ENCODE assay signal across 8 mouse cellular contexts in the genomic region with DNA sequence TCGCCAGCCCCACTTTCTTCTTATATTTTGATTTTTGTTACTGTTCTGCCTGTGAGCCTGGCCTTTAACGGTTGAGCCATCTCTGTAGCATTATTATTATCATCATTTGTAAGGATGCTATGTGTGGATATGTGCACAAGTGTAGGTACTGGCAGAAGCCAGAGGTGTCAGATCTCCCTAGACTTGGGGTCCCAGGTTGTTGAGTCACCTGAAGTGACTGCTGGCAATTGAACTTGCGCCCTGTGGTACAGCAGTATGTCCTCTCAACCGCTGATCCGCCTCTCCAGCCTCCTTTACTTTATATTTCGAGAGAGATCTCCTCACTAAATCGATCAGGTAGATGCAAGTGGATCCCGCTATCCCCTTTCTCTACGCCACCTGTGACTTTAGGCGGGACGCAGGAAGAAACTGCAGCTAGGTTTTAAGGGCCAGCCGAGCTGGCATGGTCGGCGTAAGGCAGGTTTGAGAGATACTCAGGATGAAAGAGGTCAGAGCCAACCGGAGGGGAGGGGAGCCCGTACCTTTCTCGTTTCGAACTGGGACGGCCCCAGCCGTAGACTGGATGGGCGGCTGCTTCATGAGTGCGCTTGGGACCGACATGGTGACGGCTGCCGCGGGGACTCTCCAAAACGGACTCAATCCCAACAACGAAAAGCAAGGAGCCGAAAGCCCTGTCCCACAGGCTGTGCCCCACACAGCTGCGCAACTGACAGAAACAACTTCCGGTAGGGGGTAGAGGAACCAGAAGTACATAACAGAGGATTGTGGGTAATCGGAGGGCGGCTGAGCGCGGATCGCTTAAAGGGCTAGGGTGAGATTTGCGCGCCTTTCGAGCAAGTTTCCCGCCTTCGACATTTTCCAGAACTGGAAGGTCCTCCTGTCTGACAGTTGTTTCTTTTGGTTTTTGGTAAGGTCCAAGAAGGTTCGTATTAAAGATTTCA. TPM values are rescaled to one million over a fixed set of nuclear protein-coding genes. Genes with fewer than 3 reads are reported as not detected.
DNase-seq lines count a peak whose midpoint lies in the region; ATAC-seq and TF ChIP-seq lines count a peak whose summit lies in the region.
"Not testable (repeated sequence)": the region's sequence is repeated elsewhere in the genome, so short reads cannot be mapped to it uniquely, and the experiment has no call there.

Gene Mfap1a (minus strand): TSS at position 724 of the 941 bp plus-strand sequence.
Gene Wdr76 (plus strand): TSS at position 782 of the 941 bp plus-strand sequence.

- not testable (repeated sequence) for H3K9me3 ChIP-seq in heart, embryonic 11.5 days (replicated peaks; ENCODE audit: control insufficient read depth, low read length); kidney, embryonic 16.5 days (ENCODE audit: low read length)

- TF ChIP-seq POLR2A in liver, adult 2 months (IDR thresholded peaks at IDR 0.05; ENCODE audit: extremely low read depth, insufficient read depth, low read length): peak; percentile 87
- TF ChIP-seq POLR2A in myocyte (IDR thresholded peaks at IDR 0.05; ENCODE audit: insufficient read length, low read depth): peak; percentile 88

- H3K9ac ChIP-seq in heart, embryonic 11.5 days (ENCODE audit: low read depth, low read length): peak within 1 kb of the TSS; percentile 77
- H3K9ac ChIP-seq in kidney, embryonic 16.5 days (replicated peaks; ENCODE audit: low read length): peak within 1 kb of the TSS; percentile 76
- H3K9ac ChIP-seq in liver, adult 2 months (ENCODE audit: low read depth, low read length): peak within 1 kb of the TSS; percentile 73

- DNase-seq in B cell, adult 2 months: peak; percentile 85 to 86
- peak; percentile 96 for DNase-seq in brain, adult 2 months (ENCODE audit: low read depth, low spot score)
- peak; percentile 88 for DNase-seq in liver, adult 2 months (ENCODE audit: extremely low read depth, low read depth, low spot score)
- peak; percentile 88 for DNase-seq in splenic B cell, adult 2 months (ENCODE audit: low read depth, low spot score)

- H3K79me2 ChIP-seq in liver, adult 2 months (ENCODE audit: control insufficient read depth, insufficient read depth, low read length): not testable (repeated sequence)
- peaks cover 31% of the 10 kb centered on the region for H3K79me2 ChIP-seq in myocyte (ENCODE audit: control insufficient read depth, insufficient read depth)

- not testable (repeated sequence) for H3K36me3 ChIP-seq in heart, embryonic 11.5 days (ENCODE audit: control insufficient read depth, insufficient read depth, low read length); kidney, embryonic 16.5 days (ENCODE audit: insufficient read depth, low read length); liver, adult 2 months (ENCODE audit: control insufficient read depth, insufficient read depth, low read length); myocyte (ENCODE audit: control insufficient read depth, insufficient read depth); splenic B cell, adult 2 months (ENCODE audit: control insufficient read depth, insufficient read depth, low read length, poor library complexity, severe bottlenecking)

- ATAC-seq in erythroblast, adult 5-6 weeks (replicated peaks; ENCODE audit: low FRiP score, poor library complexity, severe bottlenecking): peak; percentile 90
- ATAC-seq in heart, embryonic 11.5 days (replicated peaks; ENCODE audit: insufficient number of reproducible peaks, low FRiP score, low TSS enrichment): peak; percentile 81
- peak; percentile 94 for ATAC-seq in kidney, embryonic 16.5 days (ENCODE audit: low FRiP score, low TSS enrichment)

- H3K4me1 ChIP-seq in heart, embryonic 11.5 days (ENCODE audit: control insufficient read depth, insufficient read depth, low read length); liver, adult 2 months (ENCODE audit: control insufficient read depth, insufficient read depth, low read length): not testable (repeated sequence)
- H3K4me1 ChIP-seq in kidney, embryonic 16.5 days (ENCODE audit: insufficient read depth, low read length): peaks cover 13% of the 10 kb centered on the region

- 6% methylated on average over 37 of the region's 42 CpGs for WGBS in heart, embryonic 11.5 days (ENCODE audit: insufficient replicate concordance)
- 6% methylated on average over 36 of the region's 42 CpGs for WGBS in kidney, embryonic 16.5 days
- WGBS in liver, adult 2 months: 3% methylated on average over 42 of the region's 42 CpGs

- H3K4me2 ChIP-seq in heart, embryonic 11.5 days: peak within 1 kb of the TSS; percentile 77
- H3K4me2 ChIP-seq in kidney, embryonic 16.5 days (replicated peaks; ENCODE audit: low read depth, low read length): peak within 1 kb of the TSS; percentile 74
- peak within 1 kb of the TSS; percentile 83 for H3K4me2 ChIP-seq in myocyte (ENCODE audit: low read depth)

- peak within 1 kb of the TSS; percentile 65 for H3K4me3 ChIP-seq in heart, embryonic 11.5 days (ENCODE audit: low read depth, low read length)
- peak within 1 kb of the TSS; percentile 69 for H3K4me3 ChIP-seq in kidney, embryonic 16.5 days (ENCODE audit: low read length)
- H3K4me3 ChIP-seq in liver, adult 2 months (ENCODE audit: insufficient read depth, low read depth, low read length): peak within 1 kb of the TSS; percentile 66
- H3K4me3 ChIP-seq in myocyte: peak within 1 kb of the TSS; percentile 69

- H3K27me3 ChIP-seq in heart, embryonic 11.5 days (ENCODE audit: control insufficient read depth, insufficient read depth, low read length); kidney, embryonic 16.5 days (ENCODE audit: insufficient read depth, low read length); liver, adult 2 months (ENCODE audit: control insufficient read depth, insufficient read depth, low read length); myocyte (ENCODE audit: control insufficient read depth, insufficient read depth, insufficient read length); splenic B cell, adult 2 months (ENCODE audit: control insufficient read depth, insufficient read depth, low read length, poor library complexity, severe bottlenecking): not testable (repeated sequence)

- H3ac ChIP-seq in myocyte (ENCODE audit: control insufficient read depth, insufficient read length): peak within 1 kb of the TSS; percentile 6

- peak within 1 kb of the TSS; percentile 64 for H3K27ac ChIP-seq in heart, embryonic 11.5 days (ENCODE audit: low read depth, low read length)
- H3K27ac ChIP-seq in kidney, embryonic 16.5 days (ENCODE audit: low read length): not testable (repeated sequence)
- H3K27ac ChIP-seq in liver, adult 2 months (replicated peaks; ENCODE audit: insufficient read depth, low read depth, low read length): peak within 1 kb of the TSS; percentile 41; the same call in 1 of the 2 replicates

- not testable (repeated sequence) for TF ChIP-seq CTCF in liver, adult 2 months (IDR thresholded peaks at IDR 0.05; ENCODE audit: low read depth, low read length)

TF ChIP-seq in myocyte, 11 proteins besides CTCF, POLR2A, EP300 and RAD21:
- TF ChIP-seq TCF12 (IDR thresholded peaks at IDR 0.05; ENCODE audit: insufficient read depth, poor library complexity, severe bottlenecking): peak; percentile 4
- peak in 2 of 3 experiments; percentile 29 to 50 for TF ChIP-seq MYOD1 (IDR thresholded peaks at IDR 0.05; ENCODE audit: control insufficient read depth in 1 of 3, insufficient read length in 2 of 3, low read depth in 2 of 3)
- TF ChIP-seq POLR2AphosphoS2 (IDR thresholded peaks at IDR 0.05; ENCODE audit: insufficient read length, low read depth): peak; percentile 91
- peak in 2 of 3 experiments; percentile 22 to 68 for TF ChIP-seq MYOG (IDR thresholded peaks at IDR 0.05; ENCODE audit: control insufficient read depth in 1 of 3, insufficient read depth in 1 of 3, insufficient read length in 2 of 3, low read depth in 2 of 3)
- peak; percentile 84 for TF ChIP-seq E2F4 (IDR thresholded peaks at IDR 0.05; ENCODE audit: insufficient read depth)
TF ChIP-seq in myocyte: peak in this region for 5; not testable (repeated sequence) for 6.

RNA-seq across cellular contexts. Expression of gene Mfap1a, which starts in this region (rescaled TPM):
- 12.1 and 15.3 TPM in 2 replicates for total RNA-seq in erythroblast, adult 5-6 weeks (2015; ENCODE audit: low replicate concordance)
- 11.7 and 15.1 TPM in 2 replicates for total RNA-seq in erythroblast, adult 5-6 weeks (2017; ENCODE audit: low replicate concordance)
- polyA plus RNA-seq in heart, embryonic 11.5 days (2014; fragmentation: Nextera tagmentation; extraction: Ambion mirVana): 19.2 and 20.6 TPM in 2 replicates
- 28.3 and 30.6 TPM in 2 replicates for polyA plus RNA-seq in kidney, embryonic 16.5 days (2015; fragmentation: Nextera tagmentation; extraction: Ambion mirVana)
- total RNA-seq in liver, adult 2 months (2014; rRNA removed): 6.6 and 9.7 TPM in 2 replicates
- 1.2 TPM in 2 replicates for polyA plus RNA-seq in liver, adult 2 months (2012; rRNA removed)
- 9.3 TPM for polyA plus RNA-seq in myocyte (2012; fragmentation: generic; extraction: Trizol)

RNA-seq across cellular contexts. Expression of gene Wdr76, which starts in this region (rescaled TPM):
- 11.9 and 13.8 TPM in 2 replicates for total RNA-seq in erythroblast, adult 5-6 weeks (2015; ENCODE audit: low replicate concordance)
- total RNA-seq in erythroblast, adult 5-6 weeks (2017; ENCODE audit: low replicate concordance): 19.2 and 25.5 TPM in 2 replicates
- 7.1 and 10.0 TPM in 2 replicates for polyA plus RNA-seq in heart, embryonic 11.5 days (2014; fragmentation: Nextera tagmentation; extraction: Ambion mirVana)
- 6.7 and 8.4 TPM in 2 replicates for polyA plus RNA-seq in kidney, embryonic 16.5 days (2015; fragmentation: Nextera tagmentation; extraction: Ambion mirVana)
- 1.5 and 2.1 TPM in 2 replicates for total RNA-seq in liver, adult 2 months (2014; rRNA removed)
- 0.70 and 1.2 TPM in 2 replicates for polyA plus RNA-seq in liver, adult 2 months (2012; rRNA removed)
- polyA plus RNA-seq in myocyte (2012; fragmentation: generic; extraction: Trizol): 2.4 TPM
